Mouse (Mus musculus) ES-E14 (cell line): Measurements from ENCODE around the gene Prpf31. TPM values are rescaled to one million over a fixed set of nuclear protein-coding genes. Genes with fewer than 3 reads are reported as not detected.
A peak's percentile ranks its signal among the peaks of the same experiment; 100 is the strongest.

ENCODE experiments used
- DNase-seq: peaks from one replicate; pipeline ENCODE4 v3.0.0-alpha.2; 2013; ENCODE audit warnings: low read depth, low spot score
- H3K27ac ChIP-seq: 2 replicates; pipeline ENCODE4 v1.5.1; 2012; ENCODE audit warnings: low read depth, mild to moderate bottlenecking, low read length, moderate library complexity, mixed read lengths; ENCODE audit not compliant: poor library complexity, insufficient read depth, severe bottlenecking
- H3K36me3 ChIP-seq: 2 replicates; pipeline ENCODE4 v1.6.1; 2012; ENCODE audit warnings: mild to moderate bottlenecking, low read length, moderate library complexity, mixed read lengths; ENCODE audit not compliant: control insufficient read depth, poor library complexity, insufficient read depth, severe bottlenecking
- H3K4me1 ChIP-seq, 2 experiments: fragments of 150-350 bp in 1 of 2; sonication (generic) in 1 of 2; 2 replicates each; pipeline ENCODE4 v1.6.1; 2012; ENCODE audit warnings: low read length in 2 of 2, mild to moderate bottlenecking in 1 of 2, mixed read lengths in 1 of 2; ENCODE audit not compliant: control insufficient read depth in 2 of 2, insufficient read depth in 2 of 2, poor library complexity in 1 of 2
- H3K4me3 ChIP-seq, 2 experiments: fragments of 150-350 bp in 1 of 2; sonication (generic) in 1 of 2; 2 replicates each; pipeline ENCODE4 v1.5.1; 2012; ENCODE audit warnings: low read length in 2 of 2, low read depth in 1 of 2, mild to moderate bottlenecking in 1 of 2, mixed read lengths in 1 of 2; ENCODE audit not compliant: insufficient read depth in 1 of 2, poor library complexity in 1 of 2, severe bottlenecking in 1 of 2
- H3K9ac ChIP-seq: 2 replicates; pipeline ENCODE4 v1.6.1; 2012; ENCODE audit warnings: low read depth, mild to moderate bottlenecking, low read length, mixed read lengths; ENCODE audit not compliant: poor library complexity, insufficient read depth, severe bottlenecking
- H3K9me3 ChIP-seq: fragments of 150-350 bp; sonication (generic); 2 replicates; pipeline ENCODE4 v1.6.1; 2012; ENCODE audit warnings: low read depth, mild to moderate bottlenecking, low read length; ENCODE audit not compliant: control insufficient read depth, insufficient read depth
- CHD2 ChIP-seq: IDR thresholded peaks from 2 replicates; pipeline ENCODE4 v1.6.1; 2014; ENCODE audit warnings: mild to moderate bottlenecking, low read depth, low read length, inconsistent platforms
- HCFC1 ChIP-seq: IDR thresholded peaks from 2 replicates; pipeline ENCODE4 v1.6.1; 2012; ENCODE audit warnings: low read length, inconsistent platforms, borderline replicate concordance; ENCODE audit not compliant: insufficient read depth
- MAFK ChIP-seq: IDR thresholded peaks from 2 replicates; pipeline ENCODE4 v1.6.1; 2014; ENCODE audit warnings: mild to moderate bottlenecking, low read depth, low read length, inconsistent platforms; ENCODE audit not compliant: insufficient read depth
- ZC3H11A ChIP-seq: IDR thresholded peaks from 2 replicates; pipeline ENCODE4 v1.6.1; 2012; ENCODE audit warnings: low read depth, mild to moderate bottlenecking, inconsistent platforms, low read length, borderline replicate concordance
- ZNF384 ChIP-seq: IDR thresholded peaks from 2 replicates; pipeline ENCODE4 v1.6.1; 2012; ENCODE audit warnings: low read depth, low read length, inconsistent platforms
- in situ Hi-C, 2 experiments: fragments of 600-800 bp; cut with MboI; formaldehyde crosslinking; loops; one replicate each; pipeline ENCODE4 v1.15.1; 2025; ENCODE audit warnings: low sequenced_read_pairs in 2 of 2, inconsistent platforms in 1 of 2; ENCODE audit not compliant: unreplicated experiment in 2 of 2
- total RNA-seq: library from RNA; depleted of rRNA; stranded (reverse); fragments of 300-350 nt; gene quantifications from 2 replicates; pipeline ENCODE4 v1.2.3, GENCODE M21; 2012

The Prpf31 gene
- total RNA-seq, 1 experiment = 137 TPM

DNA sequence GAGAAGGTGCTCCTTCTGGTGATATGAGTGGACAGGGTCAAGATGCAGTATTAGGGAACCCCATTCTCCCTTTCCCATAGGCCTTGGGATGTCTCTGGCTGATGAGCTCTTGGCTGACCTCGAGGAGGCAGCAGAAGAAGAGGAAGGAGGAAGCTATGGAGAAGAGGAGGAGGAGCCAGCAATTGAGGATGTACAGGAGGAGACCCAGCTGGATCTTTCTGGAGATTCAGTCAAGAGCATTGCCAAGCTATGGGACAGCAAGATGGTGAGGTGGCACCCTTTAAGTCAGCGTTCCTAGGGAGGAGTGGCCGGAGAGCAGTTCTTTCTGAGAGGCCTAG, 662 bp downstream of the Prpf31 start:
- H3K36me3 ChIP-seq = peaks cover 36% of the 10 kb centered on the region
- in situ Hi-C loops = no loop called here

GRCm38 (mm10) chr7:3643412-3643811, 13.6 kb downstream of the Prpf31 start:
- no peak for TF ChIP-seq MAFK
- TF ChIP-seq CHD2 = no peak
- no peak for TF ChIP-seq ZC3H11A
- no peak for TF ChIP-seq HCFC1
- no peak for TF ChIP-seq ZNF384
- no peak overlapping the region for H3K9ac ChIP-seq
- H3K27ac ChIP-seq = no peak overlapping the region
- DNase-seq = no peak
- H3K4me3 ChIP-seq = no peak overlapping the region
- in situ Hi-C loops = no loop called here
- H3K9me3 ChIP-seq = no peaks in the 10 kb centered on the region
- peaks cover 40% of the 10 kb centered on the region for H3K36me3 ChIP-seq
- H3K4me1 ChIP-seq = peaks cover 2 to 14% of the 10 kb centered on the region in 2 experiments; a peak in 2 of 4 replicates

More for the DNA sequence above, 662 bp downstream of the Prpf31 start:
- no peaks in the 10 kb centered on the region for H3K9me3 ChIP-seq
- TF ChIP-seq MAFK (no peak), HCFC1 (no peak), ZC3H11A (no peak), ZNF384 (no peak), CHD2 (no peak)
- H3K27ac ChIP-seq = no peak overlapping the region
- peak overlapping the region; percentile 87 to 96 for H3K4me3 ChIP-seq
- DNase-seq = no peak
- H3K4me1 ChIP-seq = no peaks in the 10 kb centered on the region
- H3K9ac ChIP-seq = peak overlapping the region; percentile 87

DNA sequence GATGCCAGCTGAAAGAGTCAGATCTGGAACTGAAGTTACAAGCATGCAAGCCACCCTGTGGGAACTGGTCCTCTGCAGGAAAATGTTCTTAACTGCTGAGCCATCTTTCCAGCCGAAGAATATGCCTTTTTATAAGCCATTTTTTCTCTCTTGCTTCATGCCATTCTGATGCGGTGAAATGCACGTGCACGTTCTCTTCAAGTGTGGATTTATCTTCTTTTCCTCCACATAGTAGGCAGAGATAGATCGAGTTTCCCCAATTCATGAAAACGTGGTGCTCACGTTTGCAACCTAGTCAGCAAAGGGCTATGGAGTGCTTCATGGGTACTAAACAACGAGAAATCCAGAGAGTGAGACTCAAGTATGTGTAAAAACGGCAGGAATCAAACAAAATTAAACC, 14.1 kb downstream of the Prpf31 start:
- Histone ChIP-seq H3K4me1 (peaks cover 2 to 14% of the 10 kb centered on the region in 2 experiments; a peak in 2 of 4 replicates), H3K27ac (no peak overlapping the region), H3K4me3 (peak overlapping the region; percentile 80 to 91), H3K9me3 (no peaks in the 10 kb centered on the region), H3K36me3 (peaks cover 36% of the 10 kb centered on the region), H3K9ac (peak overlapping the region; percentile 55; the same call in 1 of the 2 replicates)
- in situ Hi-C loops = no loop called here
- DNase-seq = no peak
- no peak for TF ChIP-seq MAFK
- no peak for TF ChIP-seq ZNF384
- TF ChIP-seq HCFC1 = no peak
- no peak for TF ChIP-seq CHD2
- TF ChIP-seq ZC3H11A = no peak

DNA sequence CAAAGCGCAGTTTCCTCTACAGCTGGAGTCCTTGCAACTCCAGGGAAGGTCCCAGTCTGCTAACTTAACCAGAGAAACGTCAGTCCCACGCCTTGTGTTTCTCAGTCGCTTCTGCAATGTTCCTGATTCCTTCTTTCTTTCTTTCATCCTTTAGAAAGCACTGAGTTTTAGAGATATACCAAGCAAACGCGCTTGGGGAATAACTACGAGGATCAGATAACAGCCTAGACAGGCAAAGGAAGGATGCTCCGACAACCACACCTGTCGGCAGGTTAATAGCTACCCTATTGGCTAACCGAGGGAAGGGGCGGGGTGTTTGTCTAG, 14.5 kb downstream of the Prpf31 start:
- Histone ChIP-seq H3K9me3 (no peaks in the 10 kb centered on the region), H3K36me3 (peaks cover 32% of the 10 kb centered on the region), H3K4me1 (peaks cover 2 to 14% of the 10 kb centered on the region in 2 experiments; a peak in 2 of 4 replicates), H3K27ac (no peak overlapping the region), H3K4me3 (peak overlapping the region; percentile 80 to 91), H3K9ac (peak overlapping the region; percentile 55)
- TF ChIP-seq MAFK = no peak
- no peak for TF ChIP-seq ZC3H11A
- no peak for TF ChIP-seq ZNF384
- no peak for TF ChIP-seq HCFC1
- TF ChIP-seq CHD2 = no peak
- DNase-seq = no peak
- in situ Hi-C loops = no loop called here

GRCm38 (mm10) chr7:3644672-3645487, 15.1 kb downstream of the Prpf31 start, which contains the start of gene Cnot3:
Gene Cnot3, plus strand, starts transcription at chr7:3645268.
- Histone ChIP-seq H3K4me1 (peaks cover 2 to 14% of the 10 kb centered on the region in 2 experiments; a peak in 2 of 4 replicates), H3K36me3 (peaks cover 27% of the 10 kb centered on the region), H3K9me3 (no peaks in the 10 kb centered on the region), H3K27ac (peak within 1 kb of the TSS; percentile 92), H3K4me3 (peak within 1 kb of the TSS; percentile 90 to 93), H3K9ac (peak within 1 kb of the TSS; percentile 98)
- TF ChIP-seq MAFK (no peak), ZC3H11A (no peak), CHD2 (peak; percentile 96), HCFC1 (peak; percentile 55; the same call in 1 of the 2 replicates)
- peak; percentile 99 for DNase-seq
- in situ Hi-C loops = no loop called here
